In genomic region chr9:77802461-77802860, GRCm38 (mm10) we compare ENCODE assay signal across 8 mouse cellular contexts. TPM values are rescaled to one million over a fixed set of nuclear protein-coding genes. Genes with fewer than 3 reads are reported as not detected.
DNase-seq lines count a peak whose midpoint lies in the region; ATAC-seq and TF ChIP-seq lines count a peak whose summit lies in the region.

No protein-coding gene starts in this region.

- H3K36me3 ChIP-seq in megakaryocyte, embryonic 14.5 days (replicated peaks; ENCODE audit: low read length): no peaks in the 10 kb centered on the region
- no peaks in the 10 kb centered on the region for H3K36me3 ChIP-seq in hindbrain, embryonic 16.5 days (ENCODE audit: control insufficient read depth, insufficient read depth, low read length)

- POLR2A ChIA-PET in Patski (lab: Charles Lee): interaction anchor here (1.2 kb wide), 1 partner anchor 203 kb away, joined by 5 read pairs; no protein-coding TSS in a partner anchor

- no peak overlapping the region for H3K9ac ChIP-seq in hindbrain, embryonic 16.5 days (ENCODE audit: low read depth, low read length)

- ATAC-seq in megakaryocyte, adult 5-6 weeks (ENCODE audit: poor library complexity, severe bottlenecking): no peak
- no peak for ATAC-seq in Patski
- ATAC-seq in monocyte, adult 5-6 weeks (replicated peaks; ENCODE audit: insufficient number of reproducible peaks, low FRiP score, low TSS enrichment, poor library complexity, severe bottlenecking): 0 out of 2 replicates have a peak, but pooled peaks have one; percentile 41
- ATAC-seq in hindbrain, embryonic 16.5 days: no peak

- CTCF ChIA-PET in Patski (lab: Charles Lee): interaction anchor here (0.8 to 3.4 kb wide), 6 partner anchors 9 to 311 kb away, joined by 3 to 18 read pairs (median 4); no protein-coding TSS in a partner anchor

- peaks cover 15% of the 10 kb centered on the region for H3K4me1 ChIP-seq in megakaryocyte, embryonic 14.5 days
- H3K4me1 ChIP-seq in hindbrain, embryonic 16.5 days (ENCODE audit: control insufficient read depth, insufficient read depth, low read depth, low read length): peaks cover 3% of the 10 kb centered on the region

- H3K27me3 ChIP-seq in megakaryocyte, embryonic 14.5 days (replicated peaks): peaks cover 2% of the 10 kb centered on the region
- no peaks in the 10 kb centered on the region for H3K27me3 ChIP-seq in Patski
- H3K27me3 ChIP-seq in hindbrain, embryonic 16.5 days (replicated peaks; ENCODE audit: control insufficient read depth, insufficient read depth, low read length): no peaks in the 10 kb centered on the region

- DNase-seq in gastrocnemius, adult 18-20 months (ENCODE audit: low spot score): peak; percentile 30
- DNase-seq in gastrocnemius, adult 8-10 months (ENCODE audit: low spot score in 2 of 2): no peak
- DNase-seq in Patski (ENCODE audit: low read depth, low spot score): no peak
- peak; percentile 19 for DNase-seq in forelimb bud, embryonic 11.5 days (ENCODE audit: low read depth, low spot score)

- no peak overlapping the region for H3K4me2 ChIP-seq in hindbrain, embryonic 16.5 days (ENCODE audit: low read length)

- no peak overlapping the region for H3K27ac ChIP-seq in hindbrain, embryonic 16.5 days (ENCODE audit: low read depth, low read length)

- H3K4me3 ChIP-seq in megakaryocyte, embryonic 14.5 days (replicated peaks): peak overlapping the region; percentile 83
- no peak overlapping the region for H3K4me3 ChIP-seq in hindbrain, embryonic 16.5 days (ENCODE audit: low read length)

- no peaks in the 10 kb centered on the region for H3K9me3 ChIP-seq in megakaryocyte, embryonic 14.5 days
- H3K9me3 ChIP-seq in hindbrain, embryonic 16.5 days (ENCODE audit: control insufficient read depth, low read length): no peaks in the 10 kb centered on the region

- in situ Hi-C loops in Patski (cut with MboI; ENCODE audit: low pct_unique_long_range_greater_than_20kb): no loop called here

- 58% methylated on average over 7 of the region's 7 CpGs for WGBS in hindbrain, embryonic 16.5 days

- TF ChIP-seq CTCF in Patski (IDR thresholded peaks at IDR 0.05): peak; percentile 62

RNA-seq across cellular contexts. Expression of gene Gclc, which starts 48.1 kb away (rescaled TPM):
- 10 to 100 TPM in 1 of 2 experiments, 1 to 10 TPM in 1; 9.1 to 10.6 TPM for total RNA-seq in gastrocnemius, adult 18-20 months (2021)
- total RNA-seq in gastrocnemius, adult 8-10 months (2022): 1 to 10 TPM; 7.2 to 9.6 (median 9.4) TPM
- 2.3 and 9.1 TPM in 2 replicates for polyA plus RNA-seq in megakaryocyte, embryonic 14.5 days (2012; ENCODE audit: insufficient read depth, low replicate concordance)
- total RNA-seq in megakaryocyte, adult 5-6 weeks (2015): 21.9 and 25.7 TPM in 2 replicates
- 24.7 and 28.5 TPM in 2 replicates for total RNA-seq in megakaryocyte, adult 5-6 weeks (2017)
- polyA plus RNA-seq in Patski (2021): 183 TPM
- total RNA-seq in monocyte, adult 5-6 weeks (2017): 22.2 to 34.3 TPM (median 29.9 TPM) in 3 replicates
- 14.1 and 15.4 TPM in 2 replicates for polyA plus RNA-seq in hindbrain, embryonic 16.5 days (2015; fragmentation: Nextera tagmentation; extraction: Ambion mirVana)

Comparison
In these comparisons a context has a peak if more than half of its experiments do, and no peak if none do; other contexts are left out.
1. DNase-seq: peak in gastrocnemius, adult 18-20 months (single experiment) and forelimb bud, embryonic 11.5 days (single experiment); none in gastrocnemius, adult 8-10 months (0 of 2) and Patski (single experiment).